Mouse (Mus musculus): Measurements from ENCODE around the gene Rnpepl1. TPM values are rescaled to one million over a fixed set of nuclear protein-coding genes. Genes with fewer than 3 reads are reported as not detected.
A peak's percentile ranks its signal among the peaks of the same experiment; 100 is the strongest.

The Rnpepl1 gene
- total RNA-seq (2015; ENCODE audit: low replicate concordance) (8.4 and 13.6 TPM in 2 replicates), total RNA-seq (2017; ENCODE audit: low replicate concordance) (3.8 and 14.1 TPM in 2 replicates)

- ATAC-seq (replicated peaks; ENCODE audit: low FRiP score, poor library complexity, severe bottlenecking): peak; percentile 63
Observed at GRCm38 (mm10) chr1:92910239-92910885, at the start of gene Rnpepl1. Gene Rnpepl1 (plus strand): TSS chr1:92910783.

GRCm38 (mm10) chr1:92861503-92861902, 49.1 kb upstream of the Rnpepl1 start:
- ATAC-seq (replicated peaks; ENCODE audit: low FRiP score, poor library complexity, severe bottlenecking): no peak

- no peak for ATAC-seq (replicated peaks; ENCODE audit: low FRiP score, poor library complexity, severe bottlenecking)
Observed at GRCm38 (mm10) chr1:92863268-92863667, 47.3 kb upstream of the Rnpepl1 start.

- no peak for ATAC-seq (replicated peaks; ENCODE audit: low FRiP score, poor library complexity, severe bottlenecking)
Observed at GRCm38 (mm10) chr1:92866170-92866569, 44.4 kb upstream of the Rnpepl1 start.

- no peak for ATAC-seq (replicated peaks; ENCODE audit: low FRiP score, poor library complexity, severe bottlenecking)
Observed at GRCm38 (mm10) chr1:92869985-92870384, 40.6 kb upstream of the Rnpepl1 start.

GRCm38 (mm10) chr1:92872666-92873065, 37.9 kb upstream of the Rnpepl1 start:
- ATAC-seq (replicated peaks; ENCODE audit: low FRiP score, poor library complexity, severe bottlenecking): no peak

GRCm38 (mm10) chr1:92874011-92874410, 36.6 kb upstream of the Rnpepl1 start:
- ATAC-seq (replicated peaks; ENCODE audit: low FRiP score, poor library complexity, severe bottlenecking): no peak

GRCm38 (mm10) chr1:92875360-92876111, 35.0 kb upstream of the Rnpepl1 start:
- no peak for ATAC-seq (replicated peaks; ENCODE audit: low FRiP score, poor library complexity, severe bottlenecking)

GRCm38 (mm10) chr1:92877431-92877978, 33.1 kb upstream of the Rnpepl1 start:
- ATAC-seq (replicated peaks; ENCODE audit: low FRiP score, poor library complexity, severe bottlenecking): no peak

- ATAC-seq (replicated peaks; ENCODE audit: low FRiP score, poor library complexity, severe bottlenecking): no peak
Observed at GRCm38 (mm10) chr1:92878066-92878741, 32.4 kb upstream of the Rnpepl1 start.

- no peak for ATAC-seq (replicated peaks; ENCODE audit: low FRiP score, poor library complexity, severe bottlenecking)
Observed at GRCm38 (mm10) chr1:92879266-92879665, 31.3 kb upstream of the Rnpepl1 start.

GRCm38 (mm10) chr1:92880101-92880500, 30.5 kb upstream of the Rnpepl1 start:
- ATAC-seq (replicated peaks; ENCODE audit: low FRiP score, poor library complexity, severe bottlenecking): no peak

GRCm38 (mm10) chr1:92881982-92882381, 28.6 kb upstream of the Rnpepl1 start:
- no peak for ATAC-seq (replicated peaks; ENCODE audit: low FRiP score, poor library complexity, severe bottlenecking)

- no peak for ATAC-seq (replicated peaks; ENCODE audit: low FRiP score, poor library complexity, severe bottlenecking)
Observed at GRCm38 (mm10) chr1:92888901-92889655, 21.5 kb upstream of the Rnpepl1 start.

- no peak for ATAC-seq (replicated peaks; ENCODE audit: low FRiP score, poor library complexity, severe bottlenecking)
Observed at GRCm38 (mm10) chr1:92892791-92893190, 17.8 kb upstream of the Rnpepl1 start.

- no peak for ATAC-seq (replicated peaks; ENCODE audit: low FRiP score, poor library complexity, severe bottlenecking)
Observed at GRCm38 (mm10) chr1:92893896-92894295, 16.7 kb upstream of the Rnpepl1 start.

GRCm38 (mm10) chr1:92895089-92895488, 15.5 kb upstream of the Rnpepl1 start:
- peak; percentile 94 for ATAC-seq (replicated peaks; ENCODE audit: low FRiP score, poor library complexity, severe bottlenecking)

- ATAC-seq (replicated peaks; ENCODE audit: low FRiP score, poor library complexity, severe bottlenecking): no peak
Observed at GRCm38 (mm10) chr1:92902786-92903185, 7.8 kb upstream of the Rnpepl1 start, which contains the start of gene Ankmy1. Gene Ankmy1 (minus strand): TSS chr1:92902906.

- no peak for ATAC-seq (replicated peaks; ENCODE audit: low FRiP score, poor library complexity, severe bottlenecking)
Observed at GRCm38 (mm10) chr1:92903627-92904026, 7.0 kb upstream of the Rnpepl1 start.

Data from erythroblast, adult 5-6 weeks (primary cell).